Comparison of ENCODE assay signal across 9 mouse cellular contexts in the genomic region with DNA sequence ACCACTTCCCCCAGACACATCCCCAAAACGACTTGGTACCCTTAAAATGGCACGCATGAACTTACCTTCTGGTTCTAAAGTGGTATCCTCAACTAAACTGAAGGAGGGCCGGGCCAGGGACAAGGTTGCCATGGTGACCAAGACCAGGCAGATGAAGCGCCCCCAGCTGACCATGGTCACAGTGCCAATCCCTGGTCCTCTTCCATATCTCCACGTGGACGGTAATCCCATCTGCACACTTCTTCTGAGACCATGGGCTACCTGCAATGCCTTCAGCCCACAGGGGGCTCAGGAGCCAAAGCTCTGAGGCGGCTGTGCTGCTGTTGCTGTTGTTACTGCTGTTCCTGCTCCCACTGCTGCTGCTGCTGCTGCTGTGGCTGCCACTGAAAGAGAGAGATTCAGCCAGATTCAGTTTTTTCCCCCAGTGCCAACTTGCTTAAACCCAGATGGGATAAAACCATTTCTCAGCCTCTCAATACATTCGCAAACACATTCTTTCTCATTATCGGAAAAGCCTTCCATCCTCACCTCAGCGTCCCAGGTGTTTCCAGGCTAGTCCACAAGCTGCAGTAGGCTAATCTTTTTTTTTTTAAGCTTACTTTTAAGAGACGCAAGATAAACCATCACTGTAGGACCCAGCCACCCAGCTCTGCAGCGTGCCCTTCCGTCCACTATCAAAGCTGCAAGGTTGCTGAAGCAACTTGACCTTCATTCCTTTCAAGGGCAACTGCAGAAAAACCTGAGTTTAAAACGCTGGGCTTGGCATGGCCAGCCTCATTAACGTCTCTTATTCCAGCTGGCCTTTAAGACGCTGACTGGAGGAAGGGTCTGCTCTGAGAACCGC.
DNase-seq lines count a peak whose midpoint lies in the region; ATAC-seq and TF ChIP-seq lines count a peak whose summit lies in the region.
"Had no signal": no experiment of that assay in that cellular context is flagged by ENCODE, and none has a peak within 500 bp of the region (broad histone marks: within the 10 kb centered on the region; RNA-seq: fewer than 3 reads in every experiment).

No protein-coding gene starts in this region.

- H3K27me3 ChIP-seq in kidney, embryonic 16.5 days (ENCODE audit: insufficient read depth, low read length): no peaks in the 10 kb centered on the region
- 0 out of 2 replicates have a peak, but pooled peaks cover 3% of the 10 kb centered on the region for H3K27me3 ChIP-seq in embryonic facial prominence, embryonic 12.5 days
- H3K27me3 ChIP-seq in forebrain, postnatal 0 days (ENCODE audit: insufficient read depth, low read length): no peaks in the 10 kb centered on the region
- H3K27me3 ChIP-seq in midbrain, embryonic 13.5 days: 0 out of 2 replicates have a peak, but pooled peaks cover 4% of the 10 kb centered on the region

- H3K9me3 ChIP-seq in kidney, embryonic 16.5 days (ENCODE audit: low read length): no peaks in the 10 kb centered on the region
- no peaks in the 10 kb centered on the region for H3K9me3 ChIP-seq in embryonic facial prominence, embryonic 12.5 days
- H3K9me3 ChIP-seq in forebrain, postnatal 0 days (ENCODE audit: low read length): no peaks in the 10 kb centered on the region
- H3K9me3 ChIP-seq in midbrain, embryonic 13.5 days: no peaks in the 10 kb centered on the region
- H3K9me3 ChIP-seq: liver, embryonic 15.5 days had no signal

- H3K4me2 ChIP-seq in kidney, embryonic 16.5 days (replicated peaks; ENCODE audit: low read depth, low read length): peak overlapping the region; percentile 83
- H3K4me2 ChIP-seq in embryonic facial prominence, embryonic 12.5 days (replicated peaks): peak overlapping the region; percentile 77
- peak overlapping the region; percentile 91 for H3K4me2 ChIP-seq in forebrain, postnatal 0 days (ENCODE audit: low read depth)
- H3K4me2 ChIP-seq in midbrain, embryonic 13.5 days (replicated peaks): peak overlapping the region; percentile 89
- H3K4me2 ChIP-seq: liver, embryonic 15.5 days had no signal

- TF ChIP-seq CTCF in forebrain, postnatal 0 days (IDR thresholded peaks at IDR 0.05; ENCODE audit: low read depth): peak; percentile 29; the same call in 1 of the 2 replicates

- peak overlapping the region; percentile 92 for H3K4me3 ChIP-seq in kidney, embryonic 16.5 days (ENCODE audit: low read length)
- H3K4me3 ChIP-seq in embryonic facial prominence, embryonic 12.5 days: peak overlapping the region; percentile 93
- H3K4me3 ChIP-seq in forebrain, postnatal 0 days (ENCODE audit: low read depth, low read length): peak overlapping the region; percentile 61
- H3K4me3 ChIP-seq in midbrain, embryonic 13.5 days (replicated peaks): peak overlapping the region; percentile 70
- H3K4me3 ChIP-seq: liver, embryonic 15.5 days had no signal

- DNase-seq in kidney, postnatal 4 days: no peak
- DNase-seq in forebrain, postnatal 0 days: no peak
- no peak for DNase-seq in spleen, adult 12 weeks (ENCODE audit: low spot score)
- DNase-seq in cerebellum, adult 8-10 months: no peak
- no peak for DNase-seq in gastrocnemius, postnatal 25 days

- peak overlapping the region; percentile 75 for H3K9ac ChIP-seq in kidney, embryonic 16.5 days (replicated peaks; ENCODE audit: low read length)
- peak overlapping the region; percentile 55 for H3K9ac ChIP-seq in embryonic facial prominence, embryonic 12.5 days
- H3K9ac ChIP-seq in forebrain, postnatal 0 days: peak overlapping the region; percentile 4
- peak overlapping the region; percentile 42 for H3K9ac ChIP-seq in midbrain, embryonic 13.5 days (replicated peaks)
- H3K9ac ChIP-seq: liver, embryonic 15.5 days had no signal

- peaks cover 74% of the 10 kb centered on the region for H3K4me1 ChIP-seq in kidney, embryonic 16.5 days (ENCODE audit: insufficient read depth, low read length)
- H3K4me1 ChIP-seq in embryonic facial prominence, embryonic 12.5 days: peaks cover 74% of the 10 kb centered on the region
- H3K4me1 ChIP-seq in forebrain, postnatal 0 days (ENCODE audit: insufficient read depth): peaks cover 22% of the 10 kb centered on the region
- H3K4me1 ChIP-seq in midbrain, embryonic 13.5 days (replicated peaks): peaks cover 89% of the 10 kb centered on the region
- H3K4me1 ChIP-seq: liver, embryonic 15.5 days had no signal

- H3K27ac ChIP-seq in kidney, embryonic 16.5 days (ENCODE audit: low read length): peak overlapping the region; percentile 25
- H3K27ac ChIP-seq in embryonic facial prominence, embryonic 12.5 days: peak overlapping the region; percentile 63
- peak overlapping the region; percentile 64 for H3K27ac ChIP-seq in forebrain, postnatal 0 days (ENCODE audit: low read depth, low read length)
- H3K27ac ChIP-seq in midbrain, embryonic 13.5 days: peak overlapping the region; percentile 7; the same call in 1 of the 2 replicates
- H3K27ac ChIP-seq: liver, embryonic 15.5 days had no signal

- WGBS in kidney, embryonic 16.5 days: 44% methylated on average over 17 of the region's 17 CpGs
- WGBS in embryonic facial prominence, embryonic 12.5 days: 39% methylated on average over 17 of the region's 17 CpGs
- 19% methylated on average over 17 of the region's 17 CpGs for WGBS in forebrain, postnatal 0 days
- 17% methylated on average over 17 of the region's 17 CpGs for WGBS in midbrain, embryonic 13.5 days

- peaks cover 5% of the 10 kb centered on the region; the same call in 1 of the 2 replicates for H3K36me3 ChIP-seq in kidney, embryonic 16.5 days (ENCODE audit: insufficient read depth, low read length)
- 0 out of 2 replicates have a peak, but pooled peaks cover 10% of the 10 kb centered on the region for H3K36me3 ChIP-seq in embryonic facial prominence, embryonic 12.5 days
- no peaks in the 10 kb centered on the region for H3K36me3 ChIP-seq in forebrain, postnatal 0 days (ENCODE audit: insufficient read depth)
- H3K36me3 ChIP-seq in midbrain, embryonic 13.5 days: no peaks in the 10 kb centered on the region
- H3K36me3 ChIP-seq: liver, embryonic 15.5 days had no signal

- ATAC-seq in kidney, embryonic 16.5 days (ENCODE audit: low FRiP score, low TSS enrichment): no peak
- no peak for ATAC-seq in embryonic facial prominence, embryonic 12.5 days (ENCODE audit: insufficient number of reproducible peaks, insufficient read depth, low FRiP score, low TSS enrichment)
- ATAC-seq in forebrain, postnatal 0 days: no peak
- no peak for ATAC-seq in midbrain, embryonic 13.5 days

Comparison
In these comparisons a context has a peak if more than half of its experiments do, and no peak if none do; other contexts are left out.
1. H3K27ac ChIP-seq: peak in every context shown above with its lines; median percentile 64 in forebrain, postnatal 0 days; 63 in embryonic facial prominence, embryonic 12.5 days; 25 in kidney, embryonic 16.5 days; 7 in midbrain, embryonic 13.5 days.
2. H3K9ac ChIP-seq: peak in every context shown above with its lines; median percentile 75 in kidney, embryonic 16.5 days; 55 in embryonic facial prominence, embryonic 12.5 days; 42 in midbrain, embryonic 13.5 days; 4 in forebrain, postnatal 0 days.